Mouse (Mus musculus) myocyte (in vitro differentiated cells): ENCODE data around the gene Sytl5.

Source experiments
- MAX ChIP-seq: IDR thresholded peaks from one replicate; pipeline ENCODE4 v1.6.1; 2011; ENCODE audit warnings: low read depth, mild to moderate bottlenecking, control low read depth
- MYOG ChIP-seq, 3 experiments: IDR thresholded peaks; one replicate each; pipeline ENCODE4 v1.6.1; 2011; ENCODE audit warnings: control low read depth in 2 of 3, low read depth in 2 of 3, mild to moderate bottlenecking in 2 of 3; ENCODE audit not compliant: insufficient read length in 2 of 3, control insufficient read depth in 1 of 3, insufficient read depth in 1 of 3
- POLR2A ChIP-seq: IDR thresholded peaks from one replicate; pipeline ENCODE4 v1.6.1; 2011; ENCODE audit warnings: low read depth, mild to moderate bottlenecking, control low read depth, moderate library complexity; ENCODE audit not compliant: insufficient read length
- TCF12 ChIP-seq: IDR thresholded peaks from one replicate; pipeline ENCODE4 v1.6.1; 2011; ENCODE audit warnings: mild to moderate bottlenecking, control low read depth; ENCODE audit not compliant: poor library complexity, insufficient read depth, severe bottlenecking

GRCm38 (mm10) chrX:10034666-10035065, 149.2 kb downstream of the Sytl5 start:
- TF ChIP-seq POLR2A (no peak), MAX (no peak), TCF12 (no peak), MYOG (IDR thresholded peaks at IDR 0.05; ENCODE audit: control insufficient read depth in 1 of 3, insufficient read depth in 1 of 3, insufficient read length in 2 of 3, low read depth in 2 of 3) (no peak)
